Mouse (Mus musculus) erythroblast, embryonic 14.5 days (primary cell): ENCODE results near the gene Ccdc13. TPM values are rescaled to one million over a fixed set of nuclear protein-coding genes. Genes with fewer than 3 reads are reported as not detected.

ENCODE experiments used
- H3K27me3 ChIP-seq: 2 replicates; pipeline ENCODE4 v1.6.1; 2012; ENCODE audit warnings: inconsistent platforms; ENCODE audit not compliant: control insufficient read depth
- H3K36me3 ChIP-seq: 2 replicates; pipeline ENCODE4 v1.6.1; 2012; ENCODE audit warnings: mild to moderate bottlenecking, inconsistent platforms; ENCODE audit not compliant: control insufficient read depth
- H3K4me1 ChIP-seq: 2 replicates; pipeline ENCODE4 v1.6.1; 2012; ENCODE audit warnings: inconsistent platforms; ENCODE audit not compliant: control insufficient read depth
- H3K4me3 ChIP-seq: replicated peaks from 2 replicates; pipeline ENCODE3; 2012; ENCODE audit warnings: moderate library complexity, mild to moderate bottlenecking, inconsistent platforms
- H3K9me3 ChIP-seq: 2 replicates; pipeline ENCODE4 v1.6.1; 2012; ENCODE audit warnings: low read length, inconsistent platforms, mixed read lengths; ENCODE audit not compliant: control insufficient read depth
- GATA1 ChIP-seq: IDR thresholded peaks from 2 replicates; pipeline ENCODE4 v1.6.1; 2012; ENCODE audit warnings: low read length, inconsistent platforms, mixed read lengths
- TAL1 ChIP-seq: IDR thresholded peaks from 3 replicates; pipeline ENCODE4 v1.6.1; 2012; ENCODE audit warnings: low read length, inconsistent platforms, mixed read lengths
- polyA plus RNA-seq: library from polyadenylated mRNA; stranded (reverse); fragments of >175 nt; gene quantifications from 2 replicates; pipeline ENCODE4 v1.2.3, GENCODE M21; 2012

Gene Ccdc13
- polyA plus RNA-seq, 1 experiment = not detected

- TF ChIP-seq TAL1 (no peak), GATA1 (no peak)
- H3K9me3 ChIP-seq = no peaks in the 10 kb centered on the region
- no peaks in the 10 kb centered on the region for H3K27me3 ChIP-seq
- peaks cover 52% of the 10 kb centered on the region for H3K36me3 ChIP-seq
- H3K4me1 ChIP-seq = peaks cover 43% of the 10 kb centered on the region
- no peak overlapping the region for H3K4me3 ChIP-seq
These were observed 15.0 kb upstream of the Ccdc13 start for GRCm38 (mm10) chr9:121854246-121854645.

DNA sequence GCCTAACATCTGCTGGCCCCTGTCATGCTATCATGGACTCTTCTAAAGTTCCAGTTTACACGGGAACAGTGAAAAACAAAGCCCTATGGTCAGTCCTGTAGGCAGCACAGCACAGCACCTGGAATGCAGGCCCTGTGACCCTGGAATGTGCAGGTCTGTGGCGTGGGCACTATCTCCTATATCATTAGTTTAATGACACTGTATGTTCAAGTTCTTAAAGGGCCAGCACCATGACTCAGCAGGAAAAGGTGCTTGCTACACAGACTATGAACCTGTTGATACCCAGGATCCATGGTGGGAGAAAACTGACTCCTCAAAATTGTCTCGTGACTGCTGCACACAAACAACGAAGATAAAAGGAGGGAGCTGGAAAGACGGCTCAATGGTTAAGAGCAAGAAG is 8.6 kb upstream of the Ccdc13 start:
- H3K27me3 ChIP-seq = no peaks in the 10 kb centered on the region
- TF ChIP-seq GATA1 = no peak
- no peak for TF ChIP-seq TAL1
- H3K36me3 ChIP-seq = peaks cover 65% of the 10 kb centered on the region
- no peak overlapping the region for H3K4me3 ChIP-seq
- H3K4me1 ChIP-seq = peaks cover 10% of the 10 kb centered on the region
- 0 out of 2 replicates have a peak, but pooled peaks cover 2% of the 10 kb centered on the region for H3K9me3 ChIP-seq

GRCm38 (mm10) chr9:121847138-121847537 is 7.9 kb upstream of the Ccdc13 start:
- no peak for TF ChIP-seq GATA1
- no peak for TF ChIP-seq TAL1
- peaks cover 59% of the 10 kb centered on the region for H3K36me3 ChIP-seq
- peaks cover 10% of the 10 kb centered on the region for H3K4me1 ChIP-seq
- 0 out of 2 replicates have a peak, but pooled peaks cover 2% of the 10 kb centered on the region for H3K9me3 ChIP-seq
- H3K27me3 ChIP-seq = no peaks in the 10 kb centered on the region
- no peak overlapping the region for H3K4me3 ChIP-seq

DNA sequence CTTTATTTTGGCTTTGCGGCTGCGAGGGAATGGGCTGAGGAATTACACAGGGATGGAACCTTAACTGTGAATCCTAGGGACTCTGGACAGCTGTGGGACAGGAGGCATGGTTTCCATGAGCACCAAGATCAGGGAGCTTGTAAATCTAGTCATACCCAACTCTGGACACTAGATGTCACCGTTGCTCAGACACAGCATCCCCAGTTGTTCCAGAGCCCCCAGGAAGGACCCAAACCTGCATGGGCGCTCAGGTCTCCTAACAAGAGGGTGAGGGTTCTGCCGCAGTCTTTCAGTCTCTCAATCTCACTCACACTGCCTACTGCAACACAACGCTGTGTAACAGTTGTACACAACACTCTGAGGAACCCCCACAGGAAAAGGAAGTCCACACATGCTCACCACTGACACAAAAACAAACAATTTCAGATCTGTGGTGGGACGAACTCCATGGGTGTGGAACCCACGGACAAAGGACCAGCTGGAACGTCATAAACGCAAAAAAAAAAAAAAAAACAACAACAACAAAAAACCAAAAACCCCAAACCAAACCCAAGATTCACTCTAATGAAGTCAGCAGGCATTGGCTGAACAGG is 7.4 kb upstream of the Ccdc13 start:
- Histone ChIP-seq H3K27me3 (no peaks in the 10 kb centered on the region), H3K4me1 (peaks cover 10% of the 10 kb centered on the region), H3K4me3 (no peak overlapping the region), H3K9me3 (0 out of 2 replicates have a peak, but pooled peaks cover 2% of the 10 kb centered on the region), H3K36me3 (peaks cover 54% of the 10 kb centered on the region)
- TF ChIP-seq GATA1 = no peak
- TF ChIP-seq TAL1 = no peak

GRCm38 (mm10) chr9:121842914-121843313 is 3.7 kb upstream of the Ccdc13 start:
- H3K27me3 ChIP-seq = peaks cover 28% of the 10 kb centered on the region
- no peak overlapping the region for H3K4me3 ChIP-seq
- H3K36me3 ChIP-seq = peaks cover 17% of the 10 kb centered on the region
- peaks cover 10% of the 10 kb centered on the region for H3K4me1 ChIP-seq
- 0 out of 2 replicates have a peak, but pooled peaks cover 2% of the 10 kb centered on the region for H3K9me3 ChIP-seq
- TF ChIP-seq TAL1 = no peak

DNA sequence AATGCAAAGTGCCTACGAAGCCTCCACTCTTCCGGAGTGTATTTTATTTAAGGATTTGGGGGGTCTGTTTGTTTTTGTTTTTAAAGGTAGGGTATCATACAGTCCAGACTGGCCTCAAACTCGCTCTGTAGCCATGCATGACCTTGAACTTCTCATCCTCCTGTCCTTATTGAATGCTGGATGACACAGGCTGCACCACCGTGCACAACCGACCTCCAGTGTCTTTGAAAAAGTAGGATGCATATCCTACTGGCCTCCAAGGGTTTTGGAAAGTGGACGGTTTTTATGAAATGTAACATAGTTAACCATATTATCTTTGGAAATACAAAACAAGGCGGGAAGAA is 333 bp upstream of the Ccdc13 start:
- Histone ChIP-seq H3K27me3 (peaks cover 28% of the 10 kb centered on the region), H3K4me3 (no peak overlapping the region), H3K9me3 (peaks cover 6% of the 10 kb centered on the region), H3K4me1 (peaks cover 4% of the 10 kb centered on the region), H3K36me3 (no peaks in the 10 kb centered on the region)
- no peak for TF ChIP-seq GATA1

DNA sequence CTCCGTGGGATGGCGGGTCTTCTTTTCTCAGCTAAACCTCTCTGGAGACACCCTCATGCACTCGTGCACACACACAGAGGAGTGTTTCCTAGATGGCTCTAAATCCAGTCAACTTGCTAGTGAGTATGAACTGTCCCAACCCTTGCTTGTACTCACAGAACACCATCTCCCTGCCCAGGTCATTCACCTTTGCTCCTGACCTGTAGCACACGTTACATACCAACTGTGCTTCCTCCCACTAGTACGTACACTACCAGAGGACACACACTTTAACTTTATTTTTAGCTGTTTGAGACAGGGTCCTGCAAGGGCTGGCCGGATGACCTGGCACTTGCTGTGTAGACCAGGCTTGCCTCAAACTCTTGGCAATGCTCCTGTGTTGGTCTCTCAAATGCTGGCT is 1.3 kb downstream of the Ccdc13 start:
- Histone ChIP-seq H3K27me3 (peaks cover 28% of the 10 kb centered on the region), H3K36me3 (no peaks in the 10 kb centered on the region), H3K4me3 (no peak overlapping the region), H3K4me1 (peaks cover 4% of the 10 kb centered on the region), H3K9me3 (peaks cover 4% of the 10 kb centered on the region)
- TF ChIP-seq TAL1 = no peak
- TF ChIP-seq GATA1 = no peak

GRCm38 (mm10) chr9:121833825-121834224 is 5.4 kb downstream of the Ccdc13 start:
- Histone ChIP-seq H3K9me3 (peaks cover 4% of the 10 kb centered on the region), H3K4me3 (no peak overlapping the region), H3K27me3 (peaks cover 9% of the 10 kb centered on the region), H3K4me1 (no peaks in the 10 kb centered on the region), H3K36me3 (no peaks in the 10 kb centered on the region)
- TF ChIP-seq GATA1 (no peak), TAL1 (no peak)

GRCm38 (mm10) chr9:121830956-121831293 is 8.3 kb downstream of the Ccdc13 start:
- Histone ChIP-seq H3K9me3 (peaks cover 4% of the 10 kb centered on the region), H3K27me3 (no peaks in the 10 kb centered on the region), H3K4me1 (no peaks in the 10 kb centered on the region), H3K4me3 (no peak overlapping the region), H3K36me3 (no peaks in the 10 kb centered on the region)
- no peak for TF ChIP-seq GATA1
- TF ChIP-seq TAL1 = no peak
